Mouse (Mus musculus) neural tube, embryonic 12.5 days (tissue): ENCODE measurements around the gene Vav3. TPM values are rescaled to one million over a fixed set of nuclear protein-coding genes. Genes with fewer than 3 reads are reported as not detected.

Experiments
- ATAC-seq: fragments of 200-750 bp; cut with Nextera tagmentation; 2 replicates; pipeline ENCODE4 v1.8.0; 2017; ENCODE audit warnings: low read depth, mild to moderate bottlenecking, moderate TSS enrichment, moderate library complexity; ENCODE audit not compliant: low FRiP score
- H3K27ac ChIP-seq: fragments of 300-500 bp; sonication (generic); 2 replicates; pipeline ENCODE4 v1.5.1; 2016
- H3K27me3 ChIP-seq: fragments of 300-500 bp; sonication (generic); replicated peaks from 2 replicates; pipeline ENCODE4 v1.6.1; 2016; ENCODE audit warnings: mild to moderate bottlenecking
- H3K36me3 ChIP-seq: fragments of 300-500 bp; sonication (generic); 2 replicates; pipeline ENCODE4 v1.6.1; 2016; ENCODE audit warnings: mild to moderate bottlenecking
- H3K4me1 ChIP-seq: fragments of 300-500 bp; sonication (generic); 2 replicates; pipeline ENCODE4 v1.6.1; 2016
- H3K4me2 ChIP-seq: fragments of 300-500 bp; sonication (generic); replicated peaks from 2 replicates; pipeline ENCODE4 v1.6.1; 2016; ENCODE audit warnings: mild to moderate bottlenecking
- H3K4me3 ChIP-seq: fragments of 300-500 bp; sonication (generic); 2 replicates; pipeline ENCODE4 v1.5.1; 2016
- H3K9ac ChIP-seq: fragments of 300-500 bp; sonication (generic); 2 replicates; pipeline ENCODE4 v1.6.1; 2016; ENCODE audit warnings: mild to moderate bottlenecking
- H3K9me3 ChIP-seq: fragments of 300-500 bp; sonication (generic); 2 replicates; pipeline ENCODE4 v1.6.1; 2016; ENCODE audit warnings: mild to moderate bottlenecking
- WGBS: fragments of 180-500 bp; shearing (Covaris S2); methylation state at CpG from one replicate; pipeline ENCODE4 v1.1.7; 2016; 5-methylcytosine and 5-hydroxymethylcytosine counted together
- polyA plus RNA-seq: library from polyadenylated mRNA; unstranded; fragments of >200 nt; fragmentation: Nextera tagmentation; extraction: Ambion mirVana; gene quantifications from 2 replicates; pipeline ENCODE4 v1.2.1, GENCODE M21; 2016

Vav3 gene
- polyA plus RNA-seq, 1 experiment from 2014 or later, result 23.6 TPM

DNA sequence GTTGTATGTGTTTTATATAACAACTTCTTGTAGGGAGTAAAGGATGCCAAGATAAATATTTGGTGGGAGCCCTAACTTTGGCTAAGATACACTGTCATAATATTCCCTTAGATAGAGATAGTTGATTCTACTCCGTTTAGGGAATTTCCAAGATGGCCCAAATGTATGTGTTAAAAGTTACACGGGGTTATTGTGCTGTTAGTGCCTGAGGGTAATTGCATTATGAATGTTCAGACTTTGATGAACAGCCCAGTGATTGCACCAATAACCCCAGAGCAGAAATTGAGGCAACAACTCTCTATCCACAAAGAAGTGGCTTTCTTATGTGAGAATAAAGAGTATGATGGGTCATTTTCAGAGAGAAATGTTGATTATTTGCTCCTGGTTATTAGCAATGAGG, 283.3 kb downstream of the Vav3 start:
- no peak overlapping the region for H3K27ac ChIP-seq
- no peak overlapping the region for H3K4me3 ChIP-seq
- H3K27me3 ChIP-seq, result no peaks in the 10 kb centered on the region
- 54% methylated on average over 2 of the region's 2 CpGs for WGBS
- no peaks in the 10 kb centered on the region for H3K36me3 ChIP-seq
- no peaks in the 10 kb centered on the region for H3K9me3 ChIP-seq
- no peak overlapping the region for H3K9ac ChIP-seq
- no peak for ATAC-seq
- H3K4me1 ChIP-seq, result no peaks in the 10 kb centered on the region
- H3K4me2 ChIP-seq, result no peak overlapping the region

DNA sequence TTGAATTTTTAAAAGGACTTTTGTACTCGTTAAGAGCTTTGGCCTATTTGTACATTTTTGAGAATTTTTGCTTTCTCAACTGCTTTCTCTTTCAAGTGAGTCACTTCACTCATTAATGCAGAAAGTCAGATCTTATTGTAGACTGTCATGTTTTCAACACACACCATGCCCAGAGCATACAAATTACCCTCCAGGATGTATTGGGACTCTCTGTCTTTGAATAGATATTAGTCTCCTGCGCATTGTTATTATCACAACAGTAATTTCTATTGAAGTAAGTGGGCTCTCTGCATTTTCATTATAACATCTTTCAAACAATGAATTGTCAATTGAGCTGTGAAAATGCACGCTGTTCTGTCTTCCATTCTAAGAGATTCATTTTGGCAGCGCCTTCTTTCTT, 295.6 kb downstream of the Vav3 start:
- Histone ChIP-seq H3K9me3 (no peaks in the 10 kb centered on the region), H3K9ac (no peak overlapping the region), H3K4me3 (no peak overlapping the region), H3K36me3 (no peaks in the 10 kb centered on the region), H3K4me1 (no peaks in the 10 kb centered on the region), H3K4me2 (no peak overlapping the region), H3K27ac (no peak overlapping the region), H3K27me3 (no peaks in the 10 kb centered on the region)
- ATAC-seq, result no peak
- 69% methylated on average over 4 of the region's 4 CpGs for WGBS

DNA sequence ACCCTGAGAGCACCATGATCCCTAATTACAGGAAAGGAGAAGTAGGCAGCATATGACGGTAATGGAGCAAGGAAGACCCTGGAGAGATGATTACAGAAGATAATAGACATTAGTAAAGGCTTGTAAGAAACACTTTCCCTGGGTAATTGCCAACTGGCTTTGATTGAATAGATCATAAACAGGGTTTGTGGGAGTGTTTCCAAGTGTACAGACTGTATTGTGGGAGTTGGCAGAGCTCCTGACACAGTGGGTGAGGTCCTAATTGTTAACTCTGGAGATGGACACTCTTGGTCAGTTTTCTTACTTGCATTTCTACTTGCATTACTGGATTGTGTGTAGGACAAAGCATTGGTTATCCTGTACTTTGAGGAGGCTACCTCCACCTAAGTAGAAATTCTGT, 298.9 kb downstream of the Vav3 start:
- no peaks in the 10 kb centered on the region for H3K27me3 ChIP-seq
- ATAC-seq, result no peak
- H3K4me1 ChIP-seq, result no peaks in the 10 kb centered on the region
- H3K9me3 ChIP-seq, result no peaks in the 10 kb centered on the region
- H3K9ac ChIP-seq, result no peak overlapping the region
- H3K4me3 ChIP-seq, result no peak overlapping the region
- 65% methylated on average over 1 of the region's 1 CpGs for WGBS
- no peak overlapping the region for H3K27ac ChIP-seq
- H3K36me3 ChIP-seq, result no peaks in the 10 kb centered on the region
- no peak overlapping the region for H3K4me2 ChIP-seq

DNA sequence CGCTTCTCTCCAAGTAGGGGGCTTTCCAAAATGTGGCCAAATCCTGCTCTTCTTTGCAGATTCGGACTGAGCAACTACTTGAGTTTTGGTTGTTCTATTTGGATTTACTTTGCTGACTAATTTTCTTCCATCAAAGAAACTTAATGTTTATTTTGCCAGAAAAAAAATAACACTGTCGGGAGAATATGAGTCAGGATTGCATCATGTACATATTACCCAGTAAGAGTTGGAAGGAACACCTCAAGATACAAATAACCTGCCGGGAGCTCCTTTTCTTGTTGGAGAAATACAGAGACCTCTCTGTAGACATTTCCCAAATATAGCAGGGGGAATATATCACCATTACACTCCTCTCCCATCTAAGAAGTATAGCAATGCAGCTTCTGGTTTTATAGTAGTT, 300.3 kb downstream of the Vav3 start:
- ATAC-seq, result no peak

DNA sequence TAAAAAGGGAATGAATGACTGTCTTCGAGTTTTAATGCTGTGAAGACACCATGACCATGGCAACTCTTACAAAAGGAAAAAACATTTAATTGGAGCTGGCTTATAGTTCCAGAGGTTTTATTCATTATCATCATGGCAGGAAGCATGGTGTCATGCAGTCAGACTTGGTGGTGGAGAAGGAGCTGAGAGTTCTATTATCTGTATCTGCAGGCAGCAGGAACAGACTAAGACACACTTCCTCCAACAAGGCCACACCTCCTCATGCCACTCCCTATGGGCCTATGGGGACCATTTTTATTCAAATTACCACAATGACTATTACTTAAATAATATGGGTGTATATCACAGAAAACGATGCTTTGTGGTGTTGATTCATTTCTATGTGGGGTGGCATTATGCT, 307.8 kb downstream of the Vav3 start:
- H3K27ac ChIP-seq, result no peak overlapping the region
- no peak overlapping the region for H3K9ac ChIP-seq
- H3K4me1 ChIP-seq, result no peaks in the 10 kb centered on the region
- WGBS, result 82% methylated on average over 2 of the region's 2 CpGs
- no peak for ATAC-seq
- H3K9me3 ChIP-seq, result no peaks in the 10 kb centered on the region
- H3K27me3 ChIP-seq, result no peaks in the 10 kb centered on the region
- H3K4me3 ChIP-seq, result no peak overlapping the region
- no peak overlapping the region for H3K4me2 ChIP-seq
- H3K36me3 ChIP-seq, result no peaks in the 10 kb centered on the region

More for the DNA sequence above, 300.3 kb downstream of the Vav3 start:
- Histone ChIP-seq H3K27ac (no peak overlapping the region), H3K9me3 (no peaks in the 10 kb centered on the region), H3K9ac (no peak overlapping the region), H3K4me1 (no peaks in the 10 kb centered on the region), H3K4me3 (no peak overlapping the region), H3K4me2 (no peak overlapping the region), H3K36me3 (no peaks in the 10 kb centered on the region), H3K27me3 (no peaks in the 10 kb centered on the region)
- 88% methylated on average over 4 of the region's 4 CpGs for WGBS

DNA sequence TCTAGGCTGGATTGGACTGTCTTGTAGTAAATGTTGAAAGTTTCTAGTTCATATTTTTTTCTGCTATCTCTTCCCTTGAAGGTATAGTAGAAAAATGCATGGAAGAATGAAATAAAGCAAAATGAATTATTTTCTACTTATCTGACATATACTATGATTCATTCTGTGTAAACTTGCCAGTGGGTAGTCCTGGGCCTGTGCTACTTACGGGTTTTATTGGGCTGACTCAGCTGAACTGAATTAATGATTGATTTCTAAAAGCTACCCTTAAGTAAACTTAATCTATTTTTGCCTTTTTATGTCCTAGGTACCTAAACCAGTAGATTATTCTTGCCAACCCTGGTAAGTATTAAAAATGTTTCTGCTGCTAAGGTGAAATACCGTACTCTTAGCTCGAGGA, 311.0 kb downstream of the Vav3 start:
- no peak for ATAC-seq
- no peaks in the 10 kb centered on the region for H3K36me3 ChIP-seq
- no peak overlapping the region for H3K9ac ChIP-seq
- no peak overlapping the region for H3K4me2 ChIP-seq
- no peak overlapping the region for H3K4me3 ChIP-seq
- H3K27ac ChIP-seq, result no peak overlapping the region
- WGBS, result 85% methylated on average over 3 of the region's 3 CpGs
- no peaks in the 10 kb centered on the region for H3K4me1 ChIP-seq
- H3K9me3 ChIP-seq, result no peaks in the 10 kb centered on the region
- H3K27me3 ChIP-seq, result no peaks in the 10 kb centered on the region

DNA sequence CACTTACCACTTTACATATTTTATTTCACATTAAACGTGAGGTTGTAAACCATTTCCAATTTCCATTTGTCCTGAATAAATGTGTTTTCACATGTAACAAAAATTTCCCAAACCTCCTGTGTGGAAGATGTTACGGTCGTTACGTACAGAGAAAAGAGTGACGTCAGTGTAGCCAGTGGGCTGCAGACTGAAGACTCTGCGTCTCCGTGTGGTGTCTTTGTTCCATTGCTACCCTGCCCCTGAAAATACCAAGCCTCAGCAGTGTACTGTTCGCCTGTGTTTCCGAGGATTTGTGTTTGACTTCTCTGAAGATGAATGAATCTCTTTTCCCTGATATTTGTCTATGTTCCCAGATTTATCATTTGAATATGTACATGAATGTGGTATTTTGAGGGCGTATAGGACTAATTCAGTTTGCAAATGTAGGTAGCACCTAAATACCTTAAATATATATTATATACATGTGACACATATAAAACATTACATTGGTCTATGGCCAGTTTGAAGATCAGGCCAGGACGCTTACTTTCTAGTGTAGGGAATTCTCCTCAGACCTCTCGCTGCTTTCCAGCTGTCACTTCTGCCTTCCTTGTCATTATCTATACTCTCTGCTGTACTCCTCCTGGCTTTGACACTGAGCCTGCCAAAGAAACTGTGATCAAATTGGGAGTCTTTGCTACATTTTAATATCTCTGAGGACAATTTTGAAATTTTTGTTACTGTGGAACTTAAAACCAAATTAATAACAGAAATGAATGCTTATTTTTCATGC, 312.6 kb downstream of the Vav3 start:
- peak; percentile 70; the same call in 1 of the 2 replicates for ATAC-seq
- Histone ChIP-seq H3K9ac (no peak overlapping the region), H3K36me3 (no peaks in the 10 kb centered on the region), H3K4me1 (no peaks in the 10 kb centered on the region), H3K9me3 (no peaks in the 10 kb centered on the region), H3K4me3 (no peak overlapping the region), H3K27me3 (no peaks in the 10 kb centered on the region), H3K27ac (no peak overlapping the region), H3K4me2 (no peak overlapping the region)
- 54% methylated on average over 12 of the region's 12 CpGs for WGBS

DNA sequence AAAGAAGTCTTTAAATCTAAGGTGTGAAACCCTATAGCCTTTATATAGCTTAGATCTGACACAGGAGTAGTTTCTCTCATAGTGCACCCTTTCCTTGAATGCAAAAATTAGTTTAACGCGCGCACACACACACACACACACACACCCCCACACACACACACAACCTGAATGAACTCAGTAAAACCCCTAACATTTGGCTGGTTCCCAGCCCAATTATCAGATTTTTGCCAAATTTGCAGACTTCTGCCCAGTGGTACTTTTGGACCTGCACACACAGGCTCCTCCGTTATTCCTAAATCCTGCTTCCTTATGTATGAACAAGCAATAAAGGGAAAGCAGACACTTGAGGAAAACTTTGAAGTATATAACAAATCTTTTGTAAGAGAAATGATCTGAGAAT, 313.9 kb downstream of the Vav3 start:
- no peak overlapping the region for H3K4me3 ChIP-seq
- no peaks in the 10 kb centered on the region for H3K27me3 ChIP-seq
- H3K9ac ChIP-seq, result no peak overlapping the region
- H3K4me1 ChIP-seq, result no peaks in the 10 kb centered on the region
- 94% methylated on average over 4 of the region's 4 CpGs for WGBS
- H3K9me3 ChIP-seq, result no peaks in the 10 kb centered on the region
- H3K36me3 ChIP-seq, result no peaks in the 10 kb centered on the region
- no peak overlapping the region for H3K27ac ChIP-seq
- H3K4me2 ChIP-seq, result no peak overlapping the region
- ATAC-seq, result no peak

DNA sequence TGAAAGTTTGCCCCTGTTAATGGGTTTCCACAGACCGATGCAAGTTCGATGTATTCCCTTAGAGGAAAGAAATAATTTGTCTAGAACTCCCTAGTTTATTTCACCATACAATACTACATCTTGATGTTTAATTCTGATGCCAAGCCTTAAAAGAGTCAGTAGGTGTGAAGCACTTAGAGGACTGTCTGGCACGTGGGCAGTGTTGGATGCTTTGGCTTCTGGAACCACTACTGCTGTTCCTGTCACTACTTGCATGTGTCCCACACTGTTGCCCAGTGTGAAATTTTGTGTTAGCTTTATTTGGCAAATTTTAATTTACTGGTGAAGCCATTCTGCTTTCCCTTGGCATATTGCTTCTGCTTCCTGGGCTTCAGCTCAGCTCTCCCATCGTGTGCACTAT, 331.3 kb downstream of the Vav3 start:
- H3K4me1 ChIP-seq, result no peaks in the 10 kb centered on the region
- no peaks in the 10 kb centered on the region for H3K36me3 ChIP-seq
- no peaks in the 10 kb centered on the region for H3K9me3 ChIP-seq
- H3K27me3 ChIP-seq, result no peaks in the 10 kb centered on the region
- no peak overlapping the region for H3K9ac ChIP-seq
- WGBS, result 92% methylated on average over 4 of the region's 4 CpGs
- H3K4me2 ChIP-seq, result no peak overlapping the region
- no peak for ATAC-seq
- no peak overlapping the region for H3K27ac ChIP-seq
- no peak overlapping the region for H3K4me3 ChIP-seq

DNA sequence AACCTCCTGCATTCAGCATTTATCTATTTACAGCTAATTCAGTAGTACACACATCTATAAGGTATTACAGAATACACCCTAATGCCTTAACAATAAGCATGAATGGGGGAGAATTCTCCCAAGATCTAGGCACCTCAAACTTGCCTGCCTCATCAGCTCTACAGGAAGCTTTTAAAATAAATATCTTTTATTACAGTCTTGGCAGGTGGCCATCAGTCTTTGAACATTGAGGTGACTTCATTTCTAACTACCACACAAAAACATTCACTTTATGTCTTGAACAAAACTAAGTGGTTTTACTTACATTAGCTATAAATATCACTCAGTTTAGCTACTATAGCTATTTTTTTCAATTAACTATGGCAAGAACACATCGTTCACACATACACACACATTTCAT, 332.5 kb downstream of the Vav3 start:
- Histone ChIP-seq H3K4me1 (no peaks in the 10 kb centered on the region), H3K27ac (no peak overlapping the region)
- WGBS, result 89% methylated on average over 1 of the region's 1 CpGs

DNA sequence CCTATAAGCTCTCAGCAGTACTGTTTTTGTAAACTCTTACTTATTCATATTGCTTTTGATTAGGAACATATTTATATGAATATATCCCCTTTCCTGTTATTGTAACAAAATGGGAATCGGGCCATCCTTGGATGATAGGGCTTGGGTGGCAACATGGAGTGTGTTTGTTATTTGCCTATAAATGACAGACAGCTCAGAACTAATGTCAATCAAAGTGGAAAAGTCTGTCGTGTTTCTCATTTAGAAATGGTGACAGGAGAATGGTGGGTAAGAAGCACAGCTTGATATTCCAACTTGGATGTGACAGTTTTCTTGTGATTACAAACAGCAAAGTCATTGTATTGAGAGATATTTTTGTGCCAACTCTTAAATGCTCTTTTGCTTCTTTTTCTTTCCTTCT, 339.8 kb downstream of the Vav3 start:
- no peaks in the 10 kb centered on the region for H3K27me3 ChIP-seq
- H3K9me3 ChIP-seq, result no peaks in the 10 kb centered on the region
- no peaks in the 10 kb centered on the region for H3K4me1 ChIP-seq
- no peak overlapping the region for H3K9ac ChIP-seq
- WGBS, result 82% methylated on average over 2 of the region's 2 CpGs
- H3K4me3 ChIP-seq, result no peak overlapping the region
- H3K36me3 ChIP-seq, result no peaks in the 10 kb centered on the region
- H3K4me2 ChIP-seq, result no peak overlapping the region
- no peak for ATAC-seq
- no peak overlapping the region for H3K27ac ChIP-seq

More for the DNA sequence above, 332.5 kb downstream of the Vav3 start:
- Histone ChIP-seq H3K9ac (no peak overlapping the region), H3K9me3 (no peaks in the 10 kb centered on the region), H3K4me3 (no peak overlapping the region), H3K27me3 (no peaks in the 10 kb centered on the region), H3K36me3 (no peaks in the 10 kb centered on the region), H3K4me2 (no peak overlapping the region)
- ATAC-seq, result no peak

DNA sequence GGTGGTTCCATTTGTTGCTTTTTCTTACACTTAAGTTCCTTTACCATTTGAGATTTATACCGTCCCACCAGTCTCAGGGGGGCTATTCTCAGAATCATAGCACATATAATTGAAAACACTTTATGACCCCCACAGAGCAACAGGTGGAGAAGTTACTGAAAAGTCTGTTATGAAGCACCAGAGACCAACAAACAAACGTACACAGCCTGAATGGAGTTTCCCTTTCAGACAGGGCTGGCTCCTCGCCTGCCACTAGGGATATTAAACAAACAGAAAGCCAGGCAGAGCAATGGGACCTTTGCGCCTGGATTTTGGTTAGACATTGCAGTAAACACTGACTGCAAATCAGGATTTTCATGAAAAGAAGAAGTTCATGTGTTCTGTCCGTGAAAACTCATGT, 341.4 kb downstream of the Vav3 start:
- Histone ChIP-seq H3K9me3 (no peaks in the 10 kb centered on the region), H3K9ac (no peak overlapping the region), H3K36me3 (no peaks in the 10 kb centered on the region), H3K4me3 (no peak overlapping the region), H3K4me2 (no peak overlapping the region), H3K4me1 (no peaks in the 10 kb centered on the region), H3K27me3 (no peaks in the 10 kb centered on the region), H3K27ac (no peak overlapping the region)
- no peak for ATAC-seq
- WGBS, result 83% methylated on average over 5 of the region's 5 CpGs

DNA sequence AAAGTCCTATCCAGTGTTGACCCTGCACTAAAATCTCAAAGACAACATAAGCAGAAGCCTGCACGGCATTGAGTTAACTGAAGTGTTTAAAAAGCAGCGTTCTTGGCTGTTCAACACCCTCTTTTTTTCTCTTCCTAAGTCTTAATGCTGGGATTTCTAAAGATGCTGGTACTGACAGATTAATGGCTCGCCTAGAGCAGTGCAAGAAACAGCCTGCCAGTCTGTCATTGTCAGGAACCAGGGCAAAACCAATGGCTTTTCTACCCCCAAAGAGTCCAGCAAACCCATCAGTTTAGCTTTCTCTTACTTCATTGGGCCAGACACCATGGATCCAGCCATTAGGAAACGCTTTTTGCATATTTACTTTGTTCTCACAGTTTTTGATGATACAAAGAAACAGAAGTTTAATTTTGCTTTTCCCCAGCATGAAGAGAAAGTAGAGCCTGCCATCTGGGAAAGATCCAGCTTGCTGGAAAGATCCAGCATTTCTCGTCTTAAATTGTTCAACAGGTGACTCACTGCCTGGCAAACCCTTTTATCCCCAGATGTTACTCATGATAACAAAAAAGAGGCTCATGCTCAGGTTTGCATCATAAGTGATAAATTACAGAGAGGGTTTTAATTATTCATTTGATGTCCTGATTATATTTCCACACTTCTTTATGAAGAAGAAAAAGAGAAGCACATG, 343.3 kb downstream of the Vav3 start:
- H3K36me3 ChIP-seq, result no peaks in the 10 kb centered on the region
- no peak overlapping the region for H3K4me2 ChIP-seq
- H3K27ac ChIP-seq, result no peak overlapping the region
- no peak overlapping the region for H3K4me3 ChIP-seq
- WGBS, result 59% methylated on average over 5 of the region's 5 CpGs
- H3K9me3 ChIP-seq, result no peaks in the 10 kb centered on the region
- ATAC-seq, result no peak
- H3K9ac ChIP-seq, result no peak overlapping the region
- H3K27me3 ChIP-seq, result no peaks in the 10 kb centered on the region
- no peaks in the 10 kb centered on the region for H3K4me1 ChIP-seq
